Comparison of ENCODE assay signal across 27 mouse cellular contexts in the genomic region with DNA sequence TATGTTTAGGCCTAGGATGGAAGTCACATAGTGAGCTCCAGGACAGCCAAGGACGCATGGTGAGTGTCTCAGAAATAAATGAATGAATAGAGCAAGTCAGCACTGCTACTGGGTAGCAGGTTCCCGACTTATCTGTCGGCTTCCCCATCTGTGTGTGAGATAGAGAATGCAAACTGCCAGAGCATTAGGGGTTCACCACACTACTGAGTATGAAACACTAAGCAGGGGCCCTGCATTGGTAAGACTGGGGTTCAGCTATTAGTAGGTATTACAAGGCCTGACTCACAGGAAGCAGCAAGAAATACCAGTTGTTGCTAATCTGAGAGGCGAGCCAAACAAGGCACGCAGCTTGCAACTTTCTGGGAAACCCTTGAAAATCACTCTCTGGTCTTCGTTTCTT. TPM values are rescaled to one million over a fixed set of nuclear protein-coding genes. Genes with fewer than 3 reads are reported as not detected.
DNase-seq lines count a peak whose midpoint lies in the region; ATAC-seq and TF ChIP-seq lines count a peak whose summit lies in the region.
"Had no signal": no experiment of that assay in that cellular context is flagged by ENCODE, and none has a peak within 500 bp of the region (broad histone marks: within the 10 kb centered on the region; RNA-seq: fewer than 3 reads in every experiment).

No protein-coding gene starts in this region.

- H3K27me3 ChIP-seq in MEL (ENCODE audit: control insufficient read depth in 1 of 2, insufficient read depth in 2 of 2, low read length in 2 of 2), result peaks cover 0 to 3% of the 10 kb centered on the region in 2 experiments; a peak in 2 of 4 replicates
- no peaks in the 10 kb centered on the region for H3K27me3 ChIP-seq in stomach, postnatal 0 days (ENCODE audit: control insufficient read depth, insufficient read depth, low read length)
- no peaks in the 10 kb centered on the region for H3K27me3 ChIP-seq in heart, adult 2 months (ENCODE audit: control insufficient read depth, insufficient read depth, low read length)
- H3K27me3 ChIP-seq: hindbrain, embryonic 12.5 days; Patski had no signal

- peak; percentile 53 to 61; a peak in 3 of 4 replicates for TF ChIP-seq EP300 in MEL (IDR thresholded peaks at IDR 0.05; ENCODE audit: low read depth in 1 of 2, low read length in 2 of 2)
- TF ChIP-seq EP300 in stomach, postnatal 0 days (optimal IDR thresholded peaks at IDR 0.05), result no peak
- no peak for TF ChIP-seq EP300 in heart, adult 2 months (IDR thresholded peaks at IDR 0.05; ENCODE audit: insufficient read depth, low read depth, low read length)

- peaks cover 0 to 7% of the 10 kb centered on the region in 2 experiments; a peak in 2 of 4 replicates for H3K36me3 ChIP-seq in MEL (ENCODE audit: control insufficient read depth in 1 of 2, insufficient read depth in 2 of 2, low read length in 2 of 2)
- H3K36me3 ChIP-seq in stomach, postnatal 0 days (ENCODE audit: control insufficient read depth, insufficient read depth, low read length), result no peaks in the 10 kb centered on the region
- H3K36me3 ChIP-seq in heart, adult 2 months (ENCODE audit: control insufficient read depth, insufficient read depth, low read length), result no peaks in the 10 kb centered on the region
- H3K36me3 ChIP-seq: embryonic facial prominence, embryonic 13.5 days; forebrain, embryonic 10.5 days; G1E; heart, embryonic 13.5 days; hindbrain, embryonic 12.5 days had no signal

- no peak for ATAC-seq in stomach, postnatal 0 days (ENCODE audit: low FRiP score, low TSS enrichment)
- ATAC-seq in erythroblast, adult 5-6 weeks (replicated peaks; ENCODE audit: low FRiP score, poor library complexity, severe bottlenecking), result no peak
- ATAC-seq: activated CD4-positive, CD25-positive, alpha-beta regulatory T cell, adult 4 months; CD4-positive, CD25-positive, alpha-beta regulatory T cell, adult 4 months; forebrain, embryonic 14.5 days; hindbrain, embryonic 16.5 days; inflammation-experienced regulatory T-cells, adult 6 months; intestine, postnatal 0 days; Patski had no signal

- H3K79me2 ChIP-seq in MEL (ENCODE audit: control insufficient read depth, insufficient read depth, low read length, poor library complexity), result no peaks in the 10 kb centered on the region
- H3K79me2 ChIP-seq in heart, adult 2 months (replicated peaks; ENCODE audit: control insufficient read depth, insufficient read depth, low read length), result no peaks in the 10 kb centered on the region

- no peak for TF ChIP-seq RAD21 in MEL (IDR thresholded peaks at IDR 0.05; ENCODE audit: low read depth, low read length)

- WGBS in stomach, postnatal 0 days, result 71% methylated on average over 6 of the region's 6 CpGs
- 61% methylated on average over 6 of the region's 6 CpGs for WGBS in heart, adult 2 months

- H3K4me1 ChIP-seq in MEL (ENCODE audit: control insufficient read depth in 1 of 2, insufficient read depth in 2 of 2, low read length in 2 of 2), result peaks cover 4 to 8% of the 10 kb centered on the region in 2 experiments
- peaks cover 12% of the 10 kb centered on the region for H3K4me1 ChIP-seq in embryonic fibroblast, embryonic 13.5 days (ENCODE audit: control insufficient read depth, insufficient read depth, low read length)
- no peaks in the 10 kb centered on the region for H3K4me1 ChIP-seq in stomach, postnatal 0 days (replicated peaks; ENCODE audit: control insufficient read depth, insufficient read depth)
- no peaks in the 10 kb centered on the region for H3K4me1 ChIP-seq in heart, adult 2 months (ENCODE audit: control insufficient read depth, insufficient read depth, low read length)
- H3K4me1 ChIP-seq: embryonic facial prominence, embryonic 13.5 days; heart, embryonic 13.5 days; hindbrain, embryonic 12.5 days had no signal

- no peak overlapping the region for H3K9ac ChIP-seq in MEL (ENCODE audit: control insufficient read depth, low read depth, low read length, poor library complexity, severe bottlenecking)
- no peak overlapping the region for H3K9ac ChIP-seq in stomach, postnatal 0 days (ENCODE audit: low read length)
- H3K9ac ChIP-seq in heart, adult 2 months (ENCODE audit: low read depth, low read length), result no peak overlapping the region; the same call in 1 of the 2 replicates
- H3K9ac ChIP-seq: embryonic facial prominence, embryonic 13.5 days; heart, embryonic 13.5 days; hindbrain, embryonic 12.5 days had no signal

- H3K4me3 ChIP-seq in MEL (ENCODE audit: control insufficient read depth in 1 of 2, insufficient read depth in 1 of 2, low read depth in 2 of 2, low read length in 2 of 2), result no peak overlapping the region
- no peak overlapping the region for H3K4me3 ChIP-seq in embryonic fibroblast, embryonic 13.5 days (ENCODE audit: insufficient read depth, low read length)
- H3K4me3 ChIP-seq in stomach, postnatal 0 days (ENCODE audit: low read depth, low read length), result no peak overlapping the region
- no peak overlapping the region for H3K4me3 ChIP-seq in heart, adult 2 months
- H3K4me3 ChIP-seq: embryonic facial prominence, embryonic 13.5 days; erythroblast, embryonic 14.5 days; forebrain, embryonic 10.5 days; heart, embryonic 13.5 days; hindbrain, embryonic 12.5 days had no signal

- no peaks in the 10 kb centered on the region for H3K9me3 ChIP-seq in MEL (replicated peaks; ENCODE audit: insufficient read depth, low read length)
- no peaks in the 10 kb centered on the region for H3K9me3 ChIP-seq in stomach, postnatal 0 days (ENCODE audit: control insufficient read depth, low read length)
- H3K9me3 ChIP-seq: embryonic facial prominence, embryonic 13.5 days; forebrain, embryonic 10.5 days; G1E; heart, embryonic 13.5 days; hindbrain, embryonic 12.5 days had no signal

- TF ChIP-seq CTCF in MEL (IDR thresholded peaks at IDR 0.05 in 2 of 3, conservative IDR thresholded peaks at IDR 0.05 in 1 of 3; ENCODE audit: control insufficient read depth in 1 of 3, insufficient read depth in 1 of 3, low read depth in 2 of 3, low read length in 3 of 3, poor library complexity in 1 of 3, severe bottlenecking in 1 of 3), result no peak
- TF ChIP-seq CTCF in embryonic fibroblast, embryonic 13.5 days (IDR thresholded peaks at IDR 0.05; ENCODE audit: borderline replicate concordance, insufficient read depth, low read length), result no peak
- TF ChIP-seq CTCF in stomach, postnatal 0 days (IDR thresholded peaks at IDR 0.05; ENCODE audit: low read depth), result no peak
- TF ChIP-seq CTCF in heart, adult 2 months (IDR thresholded peaks at IDR 0.05), result no peak

- intact Hi-C loops in heart, adult 2 months (cut with DNase I), result no loop called here

- DNase-seq in 416B (ENCODE audit: low read depth) (peak; percentile 72), MEL (ENCODE audit: low read depth, low spot score) (peak; percentile 74)
- no peak for DNase-seq in stomach, postnatal 0 days (ENCODE audit: low spot score)
- DNase-seq in heart, adult 2 months, result no peak
- DNase-seq: adrenal gland, postnatal 14 days; B cell, adult 2 months; cerebellum, adult 2 months; cerebellum, postnatal 36 days; gastrocnemius, postnatal 14 days; heart, postnatal 36 days had no signal

- no peak for TF ChIP-seq POLR2A in MEL (IDR thresholded peaks at IDR 0.05; ENCODE audit: control insufficient read depth in 1 of 2, insufficient read depth in 1 of 2, low read depth in 1 of 2, low read length in 2 of 2, poor library complexity in 1 of 2)
- no peak for TF ChIP-seq POLR2A in embryonic fibroblast, embryonic 13.5 days (IDR thresholded peaks at IDR 0.05; ENCODE audit: low read depth, low read length)
- no peak for TF ChIP-seq POLR2A in heart, adult 2 months (IDR thresholded peaks at IDR 0.05; ENCODE audit: insufficient read depth, low read depth, low read length)

- no peak overlapping the region for H3K4me2 ChIP-seq in stomach, postnatal 0 days (replicated peaks; ENCODE audit: low read depth)
- H3K4me2 ChIP-seq: embryonic facial prominence, embryonic 13.5 days; heart, embryonic 13.5 days; hindbrain, embryonic 12.5 days had no signal

- peak overlapping the region; percentile 29; the same call in 1 of the 2 replicates for H3K27ac ChIP-seq in MEL (ENCODE audit: control insufficient read depth, low read depth, low read length)
- H3K27ac ChIP-seq in embryonic fibroblast, embryonic 13.5 days (ENCODE audit: insufficient read depth, low read length), result peak overlapping the region; percentile 87
- H3K27ac ChIP-seq in stomach, postnatal 0 days (replicated peaks), result peak overlapping the region; percentile 53; the same call in 1 of the 2 replicates
- H3K27ac ChIP-seq in heart, adult 2 months, result no peak overlapping the region
- H3K27ac ChIP-seq: embryonic facial prominence, embryonic 13.5 days; forebrain, embryonic 10.5 days; heart, embryonic 13.5 days; hindbrain, embryonic 12.5 days had no signal

RNA-seq across cellular contexts. Expression of a gene that starts 4.2 kb away (rescaled TPM):
- not detected in 2 replicates for total RNA-seq in MEL (2012; rRNA removed)
- under 1 TPM in 1 of 2 experiments, not detected in 1; 0.07 TPM for polyA plus RNA-seq in MEL (2012; ENCODE audit: insufficient read depth in 1 of 2, insufficient read length in 2 of 2, low read depth in 1 of 2, low replicate concordance in 2 of 2, missing spikeins in 1 of 2)
- polyA plus RNA-seq in embryonic fibroblast, embryonic 13.5 days (2011; ENCODE audit: insufficient read length, low read depth, missing spikeins), result not detected in 2 replicates
- polyA plus RNA-seq in stomach, postnatal 0 days (2015; fragmentation: Nextera tagmentation; extraction: Ambion mirVana), result 0.10 and 0.13 TPM in 2 replicates
- total RNA-seq in heart, adult 2 months (2021), result not detected
- not detected in 2 replicates for polyA plus RNA-seq in heart, adult 2 months (2012; rRNA removed)
- not detected in 2 replicates for total RNA-seq in erythroblast, adult 5-6 weeks (2015; ENCODE audit: low replicate concordance)
- total RNA-seq in erythroblast, adult 5-6 weeks (2017; ENCODE audit: low replicate concordance), result not detected in 2 replicates
- total RNA-seq: adrenal gland, postnatal 14 days; G1E; gastrocnemius, postnatal 14 days; heart, postnatal 36 days had no signal
- polyA plus RNA-seq: activated CD4-positive, CD25-positive, alpha-beta regulatory T cell, adult 4 months; CD4-positive, CD25-positive, alpha-beta regulatory T cell, adult 4 months; cerebellum, adult 2 months; embryonic facial prominence, embryonic 13.5 days; erythroblast, embryonic 14.5 days; forebrain, embryonic 10.5 days; forebrain, embryonic 14.5 days; G1E; gonadal fat pad, adult 2 months; heart, embryonic 13.5 days; heart, postnatal 0 days; hindbrain, embryonic 12.5 days; hindbrain, embryonic 16.5 days; inflammation-experienced regulatory T-cells, adult 6 months; intestine, postnatal 0 days had no signal

RNA-seq across cellular contexts. Expression of a gene that starts 13.3 kb away (rescaled TPM):
- total RNA-seq in MEL (2012; rRNA removed), result 16.2 and 20.5 TPM in 2 replicates
- polyA plus RNA-seq in MEL (2012; ENCODE audit: insufficient read depth in 1 of 2, insufficient read length in 2 of 2, low read depth in 1 of 2, low replicate concordance in 2 of 2, missing spikeins in 1 of 2), result 10 to 100 TPM in 1 of 2 experiments, not detected in 1; 61.9 TPM
- polyA plus RNA-seq in embryonic fibroblast, embryonic 13.5 days (2011; ENCODE audit: insufficient read length, low read depth, missing spikeins), result 12.4 and 16.7 TPM in 2 replicates
- 17.2 and 17.7 TPM in 2 replicates for polyA plus RNA-seq in stomach, postnatal 0 days (2015; fragmentation: Nextera tagmentation; extraction: Ambion mirVana)
- total RNA-seq in heart, adult 2 months (2021), result 10 to 100 TPM; 12.8 to 12.9 TPM
- 30.0 and 33.2 TPM in 2 replicates for polyA plus RNA-seq in heart, adult 2 months (2012; rRNA removed)
- 4.4 and 30.9 TPM in 2 replicates for total RNA-seq in erythroblast, adult 5-6 weeks (2015; ENCODE audit: low replicate concordance)
- 9.1 and 9.9 TPM in 2 replicates for total RNA-seq in erythroblast, adult 5-6 weeks (2017; ENCODE audit: low replicate concordance)

RNA-seq across cellular contexts. Expression of a gene that starts 14.2 kb away (rescaled TPM):
- total RNA-seq in MEL (2012; rRNA removed), result 0.23 and 0.56 TPM in 2 replicates
- 1 to 10 TPM in 1 of 2 experiments, not detected in 1; 5.4 TPM for polyA plus RNA-seq in MEL (2012; ENCODE audit: insufficient read depth in 1 of 2, insufficient read length in 2 of 2, low read depth in 1 of 2, low replicate concordance in 2 of 2, missing spikeins in 1 of 2)
- 9.3 and 10.0 TPM in 2 replicates for polyA plus RNA-seq in embryonic fibroblast, embryonic 13.5 days (2011; ENCODE audit: insufficient read length, low read depth, missing spikeins)
- polyA plus RNA-seq in stomach, postnatal 0 days (2015; fragmentation: Nextera tagmentation; extraction: Ambion mirVana), result 0.46 and 0.56 TPM in 2 replicates
- under 1 TPM; 0.32 to 0.39 TPM for total RNA-seq in heart, adult 2 months (2021)
- 0.47 and 1.1 TPM in 2 replicates for polyA plus RNA-seq in heart, adult 2 months (2012; rRNA removed)
- total RNA-seq in erythroblast, adult 5-6 weeks (2015; ENCODE audit: low replicate concordance), result 4.8 and 9.8 TPM in 2 replicates
- total RNA-seq in erythroblast, adult 5-6 weeks (2017; ENCODE audit: low replicate concordance), result 9.3 and 9.5 TPM in 2 replicates

RNA-seq across cellular contexts. Expression of a gene that starts 31.7 kb away (rescaled TPM):
- total RNA-seq in MEL (2012; rRNA removed), result 1.8 and 9.5 TPM in 2 replicates
- 10 to 100 TPM in 1 of 2 experiments, not detected in 1; 11.0 TPM for polyA plus RNA-seq in MEL (2012; ENCODE audit: insufficient read depth in 1 of 2, insufficient read length in 2 of 2, low read depth in 1 of 2, low replicate concordance in 2 of 2, missing spikeins in 1 of 2)
- 179 and 208 TPM in 2 replicates for polyA plus RNA-seq in embryonic fibroblast, embryonic 13.5 days (2011; ENCODE audit: insufficient read length, low read depth, missing spikeins)
- polyA plus RNA-seq in stomach, postnatal 0 days (2015; fragmentation: Nextera tagmentation; extraction: Ambion mirVana), result 140 and 182 TPM in 2 replicates
- total RNA-seq in heart, adult 2 months (2021), result 1 to 10 TPM; 4.8 to 6.5 TPM
- 10.5 and 13.9 TPM in 2 replicates for polyA plus RNA-seq in heart, adult 2 months (2012; rRNA removed)
- 10.4 and 11.9 TPM in 2 replicates for total RNA-seq in erythroblast, adult 5-6 weeks (2015; ENCODE audit: low replicate concordance)
- 5.9 and 9.0 TPM in 2 replicates for total RNA-seq in erythroblast, adult 5-6 weeks (2017; ENCODE audit: low replicate concordance)

RNA-seq across cellular contexts. Expression of a gene that starts 32.7 kb away (rescaled TPM):
- 233 and 270 TPM in 2 replicates for total RNA-seq in MEL (2012; rRNA removed)
- polyA plus RNA-seq in MEL (2012; ENCODE audit: insufficient read depth in 1 of 2, insufficient read length in 2 of 2, low read depth in 1 of 2, low replicate concordance in 2 of 2, missing spikeins in 1 of 2), result 100 to 1,000 TPM; 404 to 819 TPM
- polyA plus RNA-seq in embryonic fibroblast, embryonic 13.5 days (2011; ENCODE audit: insufficient read length, low read depth, missing spikeins), result 413 and 481 TPM in 2 replicates
- polyA plus RNA-seq in stomach, postnatal 0 days (2015; fragmentation: Nextera tagmentation; extraction: Ambion mirVana), result 150 and 163 TPM in 2 replicates
- 100 to 1,000 TPM; 133 to 159 TPM for total RNA-seq in heart, adult 2 months (2021)
- polyA plus RNA-seq in heart, adult 2 months (2012; rRNA removed), result 59.3 and 72.6 TPM in 2 replicates
- 44.2 and 57.9 TPM in 2 replicates for total RNA-seq in erythroblast, adult 5-6 weeks (2015; ENCODE audit: low replicate concordance)
- total RNA-seq in erythroblast, adult 5-6 weeks (2017; ENCODE audit: low replicate concordance), result 79.4 and 87.0 TPM in 2 replicates

Comparison
In these comparisons a context has a peak if more than half of its experiments do, and no peak if none do; other contexts are left out.
1. DNase-seq: peak in 416B (single experiment) and MEL (single experiment); none in stomach, postnatal 0 days (single experiment) and heart, adult 2 months (0 of 2).